Mouse (Mus musculus) kidney, embryonic 16.5 days (tissue): ENCODE results near the gene Clk4. TPM values are rescaled to one million over a fixed set of nuclear protein-coding genes. Genes with fewer than 3 reads are reported as not detected.

Experiments
- ATAC-seq: fragments of 200-750 bp; cut with Nextera tagmentation; 2 replicates; pipeline ENCODE4 v1.8.0; 2017; ENCODE audit warnings: moderate TSS enrichment; ENCODE audit not compliant: low FRiP score, low TSS enrichment
- H3K27ac ChIP-seq: fragments of 300-500 bp; sonication (generic); 2 replicates; pipeline ENCODE4 v1.5.1; 2014; ENCODE audit warnings: low read length
- H3K27me3 ChIP-seq: fragments of 300-500 bp; sonication (generic); 2 replicates; pipeline ENCODE4 v1.6.1; 2014; ENCODE audit warnings: low read length, control low read depth, mixed read lengths; ENCODE audit not compliant: insufficient read depth
- H3K36me3 ChIP-seq: fragments of 300-500 bp; sonication (generic); 2 replicates; pipeline ENCODE4 v1.6.1; 2014; ENCODE audit warnings: low read length, control low read depth, mixed read lengths; ENCODE audit not compliant: insufficient read depth
- H3K4me1 ChIP-seq: fragments of 300-500 bp; sonication (generic); 2 replicates; pipeline ENCODE4 v1.6.1; 2014; ENCODE audit warnings: low read length, control low read depth, mixed read lengths; ENCODE audit not compliant: insufficient read depth
- H3K4me2 ChIP-seq: fragments of 300-500 bp; sonication (generic); replicated peaks from 2 replicates; pipeline ENCODE4 v1.6.1; 2014; ENCODE audit warnings: low read depth, low read length
- H3K4me3 ChIP-seq: fragments of 300-500 bp; sonication (generic); 2 replicates; pipeline ENCODE4 v1.5.1; 2014; ENCODE audit warnings: mild to moderate bottlenecking, low read length
- H3K9ac ChIP-seq: fragments of 300-500 bp; sonication (generic); replicated peaks from 2 replicates; pipeline ENCODE4 v1.6.1; 2014; ENCODE audit warnings: low read length
- H3K9me3 ChIP-seq: fragments of 300-500 bp; sonication (generic); 2 replicates; pipeline ENCODE4 v1.6.1; 2016; ENCODE audit warnings: low read length, control low read depth
- WGBS: fragments of 180-500 bp; shearing (Covaris S2); extraction: QIAGEN DNeasy Blood & Tissue Kit; methylation state at CpG from one replicate; pipeline ENCODE4 v1.1.7; 2014; 5-methylcytosine and 5-hydroxymethylcytosine counted together
- polyA plus RNA-seq: library from polyadenylated mRNA; unstranded; fragments of >200 nt; fragmentation: Nextera tagmentation; extraction: Ambion mirVana; gene quantifications from 2 replicates; pipeline ENCODE4 v1.2.1, GENCODE M21; 2015

Gene Clk4
- polyA plus RNA-seq, result 113 and 128 TPM in 2 replicates

GRCm38 (mm10) chr11:51261680-51262219 is at the start of gene Clk4:
TSS of gene Clk4 (plus strand) at chr11:51261730.
- Histone ChIP-seq H3K4me2 (peak within 1 kb of the TSS; percentile 83), H3K4me3 (peak within 1 kb of the TSS; percentile 96), H3K36me3 (no peaks in the 10 kb centered on the region), H3K4me1 (peaks cover 21% of the 10 kb centered on the region), H3K27ac (peak within 1 kb of the TSS; percentile 84), H3K9me3 (no peaks in the 10 kb centered on the region), H3K9ac (peak within 1 kb of the TSS; percentile 98), H3K27me3 (no peaks in the 10 kb centered on the region)
- no peak for ATAC-seq
- WGBS, result 75% methylated on average over 3 of the region's 3 CpGs

GRCm38 (mm10) chr11:51214021-51214420 is 47.5 kb upstream of the Clk4 start:
- no peak overlapping the region for H3K4me3 ChIP-seq
- H3K9me3 ChIP-seq, result no peaks in the 10 kb centered on the region
- no peaks in the 10 kb centered on the region for H3K36me3 ChIP-seq
- no peak overlapping the region for H3K27ac ChIP-seq
- WGBS, result 85% methylated on average over 7 of the region's 7 CpGs
- H3K27me3 ChIP-seq, result no peaks in the 10 kb centered on the region
- H3K4me1 ChIP-seq, result no peaks in the 10 kb centered on the region
- H3K9ac ChIP-seq, result no peak overlapping the region
- no peak for ATAC-seq
- no peak overlapping the region for H3K4me2 ChIP-seq

- no peaks in the 10 kb centered on the region for H3K4me1 ChIP-seq
- no peak overlapping the region for H3K27ac ChIP-seq
- 84% methylated on average over 12 of the region's 12 CpGs for WGBS
Measured at GRCm38 (mm10) chr11:51219396-51219980, 42.0 kb upstream of the Clk4 start.

GRCm38 (mm10) chr11:51220308-51220707 is 41.2 kb upstream of the Clk4 start, which contains the start of gene Gm12569:
TSS of gene Gm12569 (plus strand) at chr11:51220473.
- H3K27me3 ChIP-seq, result no peaks in the 10 kb centered on the region
- no peak for ATAC-seq
- H3K27ac ChIP-seq, result no peak within 1 kb of the TSS
- no peak within 1 kb of the TSS for H3K9ac ChIP-seq
- 95% methylated on average over 11 of the region's 11 CpGs for WGBS
- no peaks in the 10 kb centered on the region for H3K9me3 ChIP-seq
- no peak within 1 kb of the TSS for H3K4me3 ChIP-seq
- H3K36me3 ChIP-seq, result no peaks in the 10 kb centered on the region
- no peaks in the 10 kb centered on the region for H3K4me1 ChIP-seq
- no peak within 1 kb of the TSS for H3K4me2 ChIP-seq

More at GRCm38 (mm10) chr11:51219396-51219980, 42.0 kb upstream of the Clk4 start:
- Histone ChIP-seq H3K9ac (no peak overlapping the region), H3K27me3 (no peaks in the 10 kb centered on the region), H3K36me3 (no peaks in the 10 kb centered on the region), H3K4me2 (no peak overlapping the region), H3K9me3 (no peaks in the 10 kb centered on the region), H3K4me3 (no peak overlapping the region)
- no peak for ATAC-seq

GRCm38 (mm10) chr11:51227104-51227503 is 34.4 kb upstream of the Clk4 start:
- H3K4me1 ChIP-seq, result no peaks in the 10 kb centered on the region
- no peak for ATAC-seq
- H3K36me3 ChIP-seq, result no peaks in the 10 kb centered on the region
- H3K9me3 ChIP-seq, result no peaks in the 10 kb centered on the region
- H3K27ac ChIP-seq, result no peak overlapping the region
- no peak overlapping the region for H3K4me2 ChIP-seq
- 84% methylated on average over 4 of the region's 4 CpGs for WGBS
- no peaks in the 10 kb centered on the region for H3K27me3 ChIP-seq
- no peak overlapping the region for H3K4me3 ChIP-seq
- no peak overlapping the region for H3K9ac ChIP-seq

GRCm38 (mm10) chr11:51234626-51235025 is 26.9 kb upstream of the Clk4 start:
- H3K4me1 ChIP-seq, result no peaks in the 10 kb centered on the region
- ATAC-seq, result no peak
- WGBS, result 83% methylated on average over 9 of the region's 9 CpGs
- no peaks in the 10 kb centered on the region; the same call in 1 of the 2 replicates for H3K9me3 ChIP-seq
- H3K36me3 ChIP-seq, result no peaks in the 10 kb centered on the region
- no peak overlapping the region for H3K9ac ChIP-seq
- H3K4me2 ChIP-seq, result no peak overlapping the region
- no peak overlapping the region for H3K4me3 ChIP-seq
- H3K27ac ChIP-seq, result no peak overlapping the region
- no peaks in the 10 kb centered on the region for H3K27me3 ChIP-seq

- no peak for ATAC-seq
- WGBS, result 78% methylated on average over 2 of the region's 2 CpGs
- Histone ChIP-seq H3K36me3 (no peaks in the 10 kb centered on the region), H3K4me3 (no peak overlapping the region), H3K4me2 (no peak overlapping the region), H3K27me3 (no peaks in the 10 kb centered on the region), H3K27ac (no peak overlapping the region), H3K9ac (no peak overlapping the region), H3K4me1 (no peaks in the 10 kb centered on the region), H3K9me3 (peaks cover 5% of the 10 kb centered on the region; the same call in 1 of the 2 replicates)
Measured at GRCm38 (mm10) chr11:51242897-51243296, 18.6 kb upstream of the Clk4 start.

GRCm38 (mm10) chr11:51257006-51257405 is 4.5 kb upstream of the Clk4 start:
- Histone ChIP-seq H3K27ac (no peak overlapping the region), H3K4me1 (no peaks in the 10 kb centered on the region)

GRCm38 (mm10) chr11:51262342-51263285 is 1.1 kb downstream of the Clk4 start, which contains the start of gene BC049762:
TSS of gene BC049762 (minus strand) at chr11:51263046.
- no peaks in the 10 kb centered on the region for H3K27me3 ChIP-seq
- H3K27ac ChIP-seq, result peak within 1 kb of the TSS; percentile 94
- no peaks in the 10 kb centered on the region for H3K9me3 ChIP-seq
- H3K36me3 ChIP-seq, result no peaks in the 10 kb centered on the region
- WGBS, result 8% methylated on average over 57 of the region's 57 CpGs
- peak within 1 kb of the TSS; percentile 98 for H3K9ac ChIP-seq
- H3K4me3 ChIP-seq, result peak within 1 kb of the TSS; percentile 96
- peaks cover 21% of the 10 kb centered on the region for H3K4me1 ChIP-seq
- H3K4me2 ChIP-seq, result peak within 1 kb of the TSS; percentile 83
- ATAC-seq, result peak; percentile 99

More at GRCm38 (mm10) chr11:51257006-51257405, 4.5 kb upstream of the Clk4 start:
- Histone ChIP-seq H3K9me3 (no peaks in the 10 kb centered on the region), H3K9ac (no peak overlapping the region), H3K4me2 (no peak overlapping the region), H3K36me3 (no peaks in the 10 kb centered on the region), H3K4me3 (no peak overlapping the region), H3K27me3 (no peaks in the 10 kb centered on the region)
- WGBS, result 87% methylated on average over 4 of the region's 4 CpGs
- no peak for ATAC-seq
